Mouse (Mus musculus): ENCODE results near the gene Sirt4. TPM values are rescaled to one million over a fixed set of nuclear protein-coding genes. Genes with fewer than 3 reads are reported as not detected.

Gene Sirt4
- total and polyA plus RNA-seq, 2 experiments = 11.5 to 26.1 TPM

- Histone ChIP-seq H3K4me3 (ENCODE audit: insufficient read depth, low read depth, low read length) (no peak overlapping the region; the same call in 1 of the 2 replicates), H3K27ac (replicated peaks; ENCODE audit: insufficient read depth, low read depth, low read length) (peak overlapping the region; percentile 64; the same call in 1 of the 2 replicates), H3K36me3 (ENCODE audit: control insufficient read depth, insufficient read depth, low read length) (peaks cover under 1% of the 10 kb centered on the region; the same call in 1 of the 2 replicates), H3K4me1 (ENCODE audit: control insufficient read depth, insufficient read depth, low read length) (peaks cover 2% of the 10 kb centered on the region; the same call in 1 of the 2 replicates), H3K27me3 (ENCODE audit: control insufficient read depth, insufficient read depth, low read length) (no peaks in the 10 kb centered on the region), H3K79me2 (ENCODE audit: control insufficient read depth, insufficient read depth, low read length) (no peaks in the 10 kb centered on the region), H3K9ac (ENCODE audit: low read depth, low read length) (no peak overlapping the region; the same call in 1 of the 2 replicates)
- DNase-seq (ENCODE audit: extremely low read depth, low read depth, low spot score) = no peak
- 67% methylated on average over 5 of the region's 5 CpGs for WGBS
- TF ChIP-seq POLR2A (IDR thresholded peaks at IDR 0.05; ENCODE audit: extremely low read depth, insufficient read depth, low read length) (no peak), CTCF (IDR thresholded peaks at IDR 0.05; ENCODE audit: low read depth, low read length) (no peak)
Observed at GRCm38 (mm10) chr5:115484996-115485395, 471 bp upstream of the Sirt4 start.

- TF ChIP-seq CTCF (IDR thresholded peaks at IDR 0.05; ENCODE audit: low read depth, low read length) = no peak
- no peak for TF ChIP-seq POLR2A (IDR thresholded peaks at IDR 0.05; ENCODE audit: extremely low read depth, insufficient read depth, low read length)
- Histone ChIP-seq H3K9ac (ENCODE audit: low read depth, low read length) (no peak overlapping the region), H3K4me1 (ENCODE audit: control insufficient read depth, insufficient read depth, low read length) (no peaks in the 10 kb centered on the region), H3K27ac (replicated peaks; ENCODE audit: insufficient read depth, low read depth, low read length) (no peak overlapping the region), H3K36me3 (ENCODE audit: control insufficient read depth, insufficient read depth, low read length) (peaks cover 4% of the 10 kb centered on the region; the same call in 1 of the 2 replicates), H3K4me3 (ENCODE audit: insufficient read depth, low read depth, low read length) (no peak overlapping the region), H3K27me3 (ENCODE audit: control insufficient read depth, insufficient read depth, low read length) (no peaks in the 10 kb centered on the region), H3K79me2 (ENCODE audit: control insufficient read depth, insufficient read depth, low read length) (no peaks in the 10 kb centered on the region)
- WGBS = 71% methylated on average over 6 of the region's 6 CpGs
- no peak for DNase-seq (ENCODE audit: extremely low read depth, low read depth, low spot score)
Observed at GRCm38 (mm10) chr5:115483385-115483784, 1.1 kb downstream of the Sirt4 start.

- no peak overlapping the region for H3K27ac ChIP-seq (replicated peaks; ENCODE audit: insufficient read depth, low read depth, low read length)
- 80% methylated on average over 38 of the region's 38 CpGs for WGBS
Observed at GRCm38 (mm10) chr5:115482390-115483265, 1.9 kb downstream of the Sirt4 start.

GRCm38 (mm10) chr5:115480101-115480500 is 4.4 kb downstream of the Sirt4 start:
- Histone ChIP-seq H3K9ac (ENCODE audit: low read depth, low read length) (no peak overlapping the region), H3K27me3 (ENCODE audit: control insufficient read depth, insufficient read depth, low read length) (no peaks in the 10 kb centered on the region), H3K4me3 (ENCODE audit: insufficient read depth, low read depth, low read length) (no peak overlapping the region), H3K79me2 (ENCODE audit: control insufficient read depth, insufficient read depth, low read length) (no peaks in the 10 kb centered on the region), H3K36me3 (ENCODE audit: control insufficient read depth, insufficient read depth, low read length) (peaks cover 4% of the 10 kb centered on the region; the same call in 1 of the 2 replicates), H3K27ac (replicated peaks; ENCODE audit: insufficient read depth, low read depth, low read length) (no peak overlapping the region), H3K4me1 (ENCODE audit: control insufficient read depth, insufficient read depth, low read length) (no peaks in the 10 kb centered on the region)
- TF ChIP-seq POLR2A (IDR thresholded peaks at IDR 0.05; ENCODE audit: extremely low read depth, insufficient read depth, low read length) (no peak), CTCF (IDR thresholded peaks at IDR 0.05; ENCODE audit: low read depth, low read length) (no peak)
- WGBS = 73% methylated on average over 27 of the region's 27 CpGs
- DNase-seq (ENCODE audit: extremely low read depth, low read depth, low spot score) = no peak

More at GRCm38 (mm10) chr5:115482390-115483265, 1.9 kb downstream of the Sirt4 start:
- TF ChIP-seq CTCF (IDR thresholded peaks at IDR 0.05; ENCODE audit: low read depth, low read length) (no peak), POLR2A (IDR thresholded peaks at IDR 0.05; ENCODE audit: extremely low read depth, insufficient read depth, low read length) (no peak)
- H3K27me3 ChIP-seq (ENCODE audit: control insufficient read depth, insufficient read depth, low read length) = no peaks in the 10 kb centered on the region
- H3K4me3 ChIP-seq (ENCODE audit: insufficient read depth, low read depth, low read length) = no peak overlapping the region
- DNase-seq (ENCODE audit: extremely low read depth, low read depth, low spot score) = no peak
- no peaks in the 10 kb centered on the region for H3K4me1 ChIP-seq (ENCODE audit: control insufficient read depth, insufficient read depth, low read length)
- H3K36me3 ChIP-seq (ENCODE audit: control insufficient read depth, insufficient read depth, low read length) = peaks cover 4% of the 10 kb centered on the region; the same call in 1 of the 2 replicates
- H3K9ac ChIP-seq (ENCODE audit: low read depth, low read length) = no peak overlapping the region
- H3K79me2 ChIP-seq (ENCODE audit: control insufficient read depth, insufficient read depth, low read length) = no peaks in the 10 kb centered on the region

- Histone ChIP-seq H3K4me1 (ENCODE audit: control insufficient read depth, insufficient read depth, low read length) (no peaks in the 10 kb centered on the region), H3K9ac (ENCODE audit: low read depth, low read length) (no peak overlapping the region), H3K79me2 (ENCODE audit: control insufficient read depth, insufficient read depth, low read length) (no peaks in the 10 kb centered on the region), H3K4me3 (ENCODE audit: insufficient read depth, low read depth, low read length) (no peak overlapping the region), H3K27me3 (ENCODE audit: control insufficient read depth, insufficient read depth, low read length) (no peaks in the 10 kb centered on the region), H3K36me3 (ENCODE audit: control insufficient read depth, insufficient read depth, low read length) (peaks cover 4% of the 10 kb centered on the region; the same call in 1 of the 2 replicates), H3K27ac (replicated peaks; ENCODE audit: insufficient read depth, low read depth, low read length) (no peak overlapping the region)
- 84% methylated on average over 15 of the region's 15 CpGs for WGBS
- TF ChIP-seq CTCF (IDR thresholded peaks at IDR 0.05; ENCODE audit: low read depth, low read length) = no peak
- TF ChIP-seq POLR2A (IDR thresholded peaks at IDR 0.05; ENCODE audit: extremely low read depth, insufficient read depth, low read length) = no peak
- DNase-seq (ENCODE audit: extremely low read depth, low read depth, low spot score) = no peak
Observed at GRCm38 (mm10) chr5:115479561-115479960, 5.0 kb downstream of the Sirt4 start.
